Mouse (Mus musculus): ENCODE results near the gene Pde8b. TPM values are rescaled to one million over a fixed set of nuclear protein-coding genes. Genes with fewer than 3 reads are reported as not detected.
A peak's percentile ranks its signal among the peaks of the same experiment; 100 is the strongest.

Gene Pde8b
- polyA plus RNA-seq, 1 experiment from 2014 or later = 6.8 TPM

- Histone ChIP-seq H3K4me3 (replicated peaks; ENCODE audit: low read length) (no peak overlapping the region), H3K9me3 (ENCODE audit: control insufficient read depth, low read length) (no peaks in the 10 kb centered on the region), H3K27me3 (replicated peaks; ENCODE audit: control insufficient read depth, insufficient read depth, low read length) (no peaks in the 10 kb centered on the region), H3K4me2 (ENCODE audit: low read length) (no peak overlapping the region), H3K4me1 (replicated peaks; ENCODE audit: control insufficient read depth, insufficient read depth, low read length) (no peaks in the 10 kb centered on the region), H3K9ac (replicated peaks; ENCODE audit: low read depth, low read length) (no peak overlapping the region), H3K36me3 (ENCODE audit: control insufficient read depth, insufficient read depth) (no peaks in the 10 kb centered on the region), H3K27ac (ENCODE audit: low read length) (no peak overlapping the region)
- ATAC-seq = no peak
- 69% methylated on average over 5 of the region's 5 CpGs for WGBS
These were observed 259.6 kb downstream of the Pde8b start for GRCm38 (mm10) chr13:94990516-94990915.

DNA sequence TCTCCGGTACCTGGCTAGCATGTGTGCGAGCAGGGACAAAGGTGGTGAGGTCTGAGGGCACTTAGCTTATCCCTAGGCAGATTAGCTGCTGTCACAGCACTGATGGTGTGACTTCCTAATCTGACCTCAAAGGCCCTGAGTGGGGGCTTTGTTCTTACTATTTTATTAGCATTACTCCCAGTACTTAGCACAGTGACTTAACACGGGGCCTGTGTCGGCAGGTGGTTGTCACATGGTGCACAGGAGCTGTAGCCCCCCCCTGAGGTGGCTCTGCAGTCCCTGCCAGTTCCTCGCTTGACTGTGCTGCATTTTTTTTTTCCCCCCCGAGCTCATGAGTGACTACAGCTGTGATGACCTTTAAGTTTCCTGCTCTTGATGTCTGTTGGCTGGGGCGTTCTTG, 271.1 kb downstream of the Pde8b start:
- H3K27ac ChIP-seq (ENCODE audit: low read length) = no peak overlapping the region
- ATAC-seq = no peak
- 33% methylated on average over 7 of the region's 7 CpGs for WGBS
- H3K9me3 ChIP-seq (ENCODE audit: control insufficient read depth, low read length) = no peaks in the 10 kb centered on the region
- no peaks in the 10 kb centered on the region for H3K27me3 ChIP-seq (replicated peaks; ENCODE audit: control insufficient read depth, insufficient read depth, low read length)
- H3K9ac ChIP-seq (replicated peaks; ENCODE audit: low read depth, low read length) = no peak overlapping the region
- H3K36me3 ChIP-seq (ENCODE audit: control insufficient read depth, insufficient read depth) = no peaks in the 10 kb centered on the region; the same call in 1 of the 2 replicates
- H3K4me3 ChIP-seq (replicated peaks; ENCODE audit: low read length) = no peak overlapping the region
- no peak overlapping the region for H3K4me2 ChIP-seq (ENCODE audit: low read length)
- peaks cover 13% of the 10 kb centered on the region for H3K4me1 ChIP-seq (replicated peaks; ENCODE audit: control insufficient read depth, insufficient read depth, low read length)

DNA sequence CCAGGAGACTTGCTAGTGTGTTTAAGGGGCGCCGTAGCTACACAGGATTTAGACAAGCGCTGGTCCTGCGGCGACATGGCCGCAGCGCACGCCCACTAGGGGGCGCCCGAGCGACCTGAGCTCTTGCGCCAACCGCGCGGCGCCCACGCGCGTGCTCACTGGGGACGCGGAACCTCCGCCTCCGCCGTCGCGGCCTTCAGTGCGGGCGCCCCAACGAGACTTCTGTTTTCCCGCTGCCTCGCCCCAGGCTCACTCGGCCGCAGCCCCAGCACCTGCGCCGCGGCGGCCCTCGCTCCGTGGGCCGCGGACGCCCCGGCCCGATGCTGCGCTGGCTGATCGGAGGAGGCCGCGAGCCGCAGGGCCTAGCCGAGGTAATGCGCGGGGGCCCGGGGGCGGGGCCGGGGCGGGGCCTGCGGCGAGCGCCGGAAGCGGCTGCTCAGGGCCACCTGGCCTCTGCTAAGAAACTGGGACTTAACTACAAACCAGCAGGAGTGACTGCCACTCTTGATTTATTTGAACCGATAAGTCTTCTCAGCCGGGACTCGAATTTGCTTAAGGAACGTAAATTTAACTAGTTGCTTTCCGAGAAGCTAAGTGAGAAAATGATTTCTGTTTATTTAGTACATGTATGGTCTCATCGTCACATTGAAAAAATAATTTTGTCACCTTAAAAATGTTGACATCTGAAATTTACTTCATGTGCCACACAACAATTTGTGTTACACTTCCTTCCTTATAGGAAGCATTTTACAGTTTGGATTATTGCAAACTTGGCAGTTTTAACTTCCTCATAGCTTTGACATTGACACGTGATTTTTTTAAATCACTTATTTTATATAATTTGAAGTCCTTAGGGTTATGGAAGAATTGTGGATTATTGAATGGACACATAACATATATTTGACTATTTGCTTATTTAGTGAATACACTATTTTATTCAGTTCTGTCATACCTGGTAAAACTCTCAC, 273.6 kb downstream of the Pde8b start, which contains the start of gene Wdr41:
Gene Wdr41 (plus strand): TSS at position 126 of the 968 bp plus-strand sequence.
- no peaks in the 10 kb centered on the region; the same call in 1 of the 2 replicates for H3K36me3 ChIP-seq (ENCODE audit: control insufficient read depth, insufficient read depth)
- 3% methylated on average over 65 of the region's 68 CpGs for WGBS
- no peaks in the 10 kb centered on the region for H3K27me3 ChIP-seq (replicated peaks; ENCODE audit: control insufficient read depth, insufficient read depth, low read length)
- H3K4me1 ChIP-seq (replicated peaks; ENCODE audit: control insufficient read depth, insufficient read depth, low read length) = peaks cover 13% of the 10 kb centered on the region
- peak within 1 kb of the TSS; percentile 80 for H3K4me3 ChIP-seq (replicated peaks; ENCODE audit: low read length)
- no peaks in the 10 kb centered on the region for H3K9me3 ChIP-seq (ENCODE audit: control insufficient read depth, low read length)
- H3K4me2 ChIP-seq (ENCODE audit: low read length) = peak within 1 kb of the TSS; percentile 52
- H3K27ac ChIP-seq (ENCODE audit: low read length) = peak within 1 kb of the TSS; percentile 97
- ATAC-seq = peak; percentile 99
- peak within 1 kb of the TSS; percentile 97 for H3K9ac ChIP-seq (replicated peaks; ENCODE audit: low read depth, low read length)

DNA sequence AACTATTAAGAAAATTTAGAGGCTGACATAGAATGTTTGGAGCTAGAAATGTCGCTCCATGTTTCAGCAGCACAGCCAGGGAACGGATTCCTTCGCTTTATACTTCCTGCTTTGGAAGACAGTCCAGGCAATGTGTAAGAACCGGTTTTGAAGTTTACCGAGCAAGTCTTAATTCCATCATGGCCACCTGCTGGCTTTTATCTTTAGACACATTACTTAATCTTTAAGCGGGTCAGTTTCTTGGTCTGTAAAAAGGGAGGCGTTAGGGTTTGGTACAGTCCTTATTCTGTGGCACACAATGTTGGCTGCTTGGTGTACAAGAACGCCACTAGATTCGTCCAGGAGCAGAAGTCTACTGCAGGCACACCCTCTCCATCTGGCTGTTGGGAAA, 274.3 kb downstream of the Pde8b start:
- H3K27ac ChIP-seq (ENCODE audit: low read length) = no peak overlapping the region
- peak overlapping the region; percentile 97 for H3K9ac ChIP-seq (replicated peaks; ENCODE audit: low read depth, low read length)
- peak overlapping the region; percentile 80 for H3K4me3 ChIP-seq (replicated peaks; ENCODE audit: low read length)
- H3K4me2 ChIP-seq (ENCODE audit: low read length) = peak overlapping the region; percentile 52
- H3K9me3 ChIP-seq (ENCODE audit: control insufficient read depth, low read length) = no peaks in the 10 kb centered on the region
- WGBS = 19% methylated on average over 9 of the region's 9 CpGs
- no peak; the same call in 1 of the 2 replicates for ATAC-seq
- H3K27me3 ChIP-seq (replicated peaks; ENCODE audit: control insufficient read depth, insufficient read depth, low read length) = no peaks in the 10 kb centered on the region
- peaks cover 13% of the 10 kb centered on the region for H3K4me1 ChIP-seq (replicated peaks; ENCODE audit: control insufficient read depth, insufficient read depth, low read length)
- no peaks in the 10 kb centered on the region; the same call in 1 of the 2 replicates for H3K36me3 ChIP-seq (ENCODE audit: control insufficient read depth, insufficient read depth)

Other genes with a start within 250 kb of the Pde8b start
- gene Zbed3, start 73.3 kb upstream of the Pde8b start, polyA plus RNA-seq (2015; fragmentation: Nextera tagmentation; extraction: Ambion mirVana) = 35.5 and 39.0 TPM in 2 replicates
- gene Aggf1, start 125.0 kb upstream of the Pde8b start, polyA plus RNA-seq (2015; fragmentation: Nextera tagmentation; extraction: Ambion mirVana) = 42.3 and 47.3 TPM in 2 replicates
- 0.93 and 1.2 TPM in 2 replicates for gene Crhbp, start 194.6 kb upstream of the Pde8b start, polyA plus RNA-seq (2015; fragmentation: Nextera tagmentation; extraction: Ambion mirVana)
- gene S100z, start 228.4 kb upstream of the Pde8b start, polyA plus RNA-seq (2015; fragmentation: Nextera tagmentation; extraction: Ambion mirVana) = not detected in 2 replicates

All from forebrain, embryonic 16.5 days (tissue).